ENCODE assay signal across 16 mouse cellular contexts in the genomic region with DNA sequence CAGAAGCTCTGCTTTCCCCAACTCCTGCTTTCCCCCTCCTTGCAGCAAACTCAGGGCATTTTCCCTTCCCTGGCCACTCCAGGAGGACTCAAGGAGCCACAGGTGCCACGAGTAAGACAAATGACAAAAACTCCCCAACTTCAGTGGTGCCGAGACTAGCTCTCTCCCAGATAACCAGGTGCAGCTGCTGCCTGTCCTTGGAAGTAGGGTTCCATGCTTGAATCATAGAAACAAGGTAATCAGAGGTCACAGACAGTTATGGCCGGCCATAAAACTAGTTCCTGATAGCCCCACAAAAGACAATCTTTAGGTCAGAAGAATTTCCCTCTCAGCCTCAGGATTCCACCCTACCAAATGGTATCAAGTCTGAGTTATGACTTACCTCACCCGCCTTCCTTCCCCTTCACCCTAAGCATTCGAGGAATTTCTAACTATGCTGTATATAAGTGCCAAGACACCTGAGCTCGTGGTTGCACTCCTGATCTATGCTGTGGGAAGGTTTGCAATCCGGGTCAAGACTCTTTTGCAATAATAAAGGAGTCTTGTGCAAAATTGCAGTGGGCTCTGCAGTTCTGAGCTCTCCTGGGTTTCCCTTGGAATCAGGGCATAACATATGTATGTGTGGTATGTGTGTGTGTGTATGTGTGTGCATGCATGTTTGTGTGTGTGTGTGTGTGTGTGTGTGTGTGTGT.
DNase-seq lines count a peak whose midpoint lies in the region; ATAC-seq and TF ChIP-seq lines count a peak whose summit lies in the region.
"Had no signal": no experiment of that assay in that cellular context is flagged by ENCODE, and none has a peak within 500 bp of the region (broad histone marks: within the 10 kb centered on the region; RNA-seq: fewer than 3 reads in every experiment).

No protein-coding gene starts in this region.

- peak; percentile 33 for DNase-seq in lung, embryonic 14.5 days
- DNase-seq in lung, postnatal 14 days, result no peak
- DNase-seq in stomach, postnatal 0 days (ENCODE audit: low spot score), result no peak
- DNase-seq in cerebellum, adult 18-20 months, result no peak
- DNase-seq: adrenal gland, adult 8-10 months; adrenal gland, postnatal 36 days; cerebellum, adult 8-10 months; cerebellum, postnatal 25 days; gastrocnemius, postnatal 10 days had no signal

- H3K4me2 ChIP-seq in lung, embryonic 14.5 days, result no peak overlapping the region
- no peak overlapping the region for H3K4me2 ChIP-seq in stomach, embryonic 14.5 days (replicated peaks; ENCODE audit: low read depth, low read length)
- H3K4me2 ChIP-seq in stomach, postnatal 0 days (replicated peaks; ENCODE audit: low read depth), result no peak overlapping the region
- H3K4me2 ChIP-seq in intestine, postnatal 0 days (replicated peaks; ENCODE audit: low read depth), result peak overlapping the region; percentile 24; the same call in 1 of the 2 replicates
- no peak overlapping the region for H3K4me2 ChIP-seq in forebrain, embryonic 13.5 days
- H3K4me2 ChIP-seq: embryonic facial prominence, embryonic 12.5 days; hindbrain, embryonic 14.5 days had no signal

- TF ChIP-seq EP300 in stomach, postnatal 0 days (optimal IDR thresholded peaks at IDR 0.05), result no peak

- no peaks in the 10 kb centered on the region for H3K27me3 ChIP-seq in lung, embryonic 14.5 days (ENCODE audit: insufficient read depth, low read length)
- no peaks in the 10 kb centered on the region for H3K27me3 ChIP-seq in stomach, embryonic 14.5 days (ENCODE audit: control insufficient read depth, insufficient read depth, low read length)
- no peaks in the 10 kb centered on the region for H3K27me3 ChIP-seq in stomach, postnatal 0 days (ENCODE audit: control insufficient read depth, insufficient read depth, low read length)
- no peaks in the 10 kb centered on the region for H3K27me3 ChIP-seq in intestine, postnatal 0 days (replicated peaks; ENCODE audit: control insufficient read depth, insufficient read depth, low read length)
- H3K27me3 ChIP-seq in forebrain, embryonic 13.5 days, result 0 out of 2 replicates have a peak, but pooled peaks cover 6% of the 10 kb centered on the region
- H3K27me3 ChIP-seq: embryonic facial prominence, embryonic 12.5 days had no signal

- TF ChIP-seq CTCF in lung, embryonic 14.5 days (IDR thresholded peaks at IDR 0.05; ENCODE audit: low read depth), result no peak
- TF ChIP-seq CTCF in stomach, postnatal 0 days (IDR thresholded peaks at IDR 0.05; ENCODE audit: low read depth), result no peak
- TF ChIP-seq CTCF in intestine, postnatal 0 days (IDR thresholded peaks at IDR 0.05; ENCODE audit: low read depth), result no peak

- H3K9me3 ChIP-seq in lung, embryonic 14.5 days (ENCODE audit: low read depth, low read length), result no peaks in the 10 kb centered on the region
- H3K9me3 ChIP-seq in stomach, embryonic 14.5 days (ENCODE audit: control insufficient read depth, low read depth, low read length), result no peaks in the 10 kb centered on the region
- H3K9me3 ChIP-seq in stomach, postnatal 0 days (ENCODE audit: control insufficient read depth, low read length), result no peaks in the 10 kb centered on the region
- no peaks in the 10 kb centered on the region for H3K9me3 ChIP-seq in intestine, postnatal 0 days (ENCODE audit: control insufficient read depth)
- no peaks in the 10 kb centered on the region for H3K9me3 ChIP-seq in forebrain, embryonic 13.5 days (replicated peaks)
- H3K9me3 ChIP-seq: embryonic facial prominence, embryonic 12.5 days; hindbrain, embryonic 10.5 days had no signal

- no peak for ATAC-seq in lung, embryonic 14.5 days (ENCODE audit: insufficient read depth)
- ATAC-seq in stomach, embryonic 14.5 days (ENCODE audit: insufficient number of reproducible peaks, insufficient read depth, low FRiP score, low read depth), result no peak
- no peak for ATAC-seq in stomach, postnatal 0 days (ENCODE audit: low FRiP score, low TSS enrichment)
- peak; percentile 55 for ATAC-seq in intestine, postnatal 0 days
- ATAC-seq in forebrain, embryonic 13.5 days, result no peak
- ATAC-seq: forebrain, embryonic 16.5 days had no signal

- H3K9ac ChIP-seq in lung, embryonic 14.5 days, result no peak overlapping the region
- no peak overlapping the region for H3K9ac ChIP-seq in stomach, embryonic 14.5 days (replicated peaks; ENCODE audit: low read depth, low read length)
- H3K9ac ChIP-seq in stomach, postnatal 0 days (ENCODE audit: low read length), result no peak overlapping the region
- no peak overlapping the region for H3K9ac ChIP-seq in intestine, postnatal 0 days (ENCODE audit: low read depth, low read length)
- no peak overlapping the region for H3K9ac ChIP-seq in forebrain, embryonic 13.5 days
- H3K9ac ChIP-seq: embryonic facial prominence, embryonic 12.5 days; hindbrain, embryonic 14.5 days had no signal

- peak overlapping the region; percentile 72 for H3K27ac ChIP-seq in lung, embryonic 14.5 days (ENCODE audit: low read depth)
- peak overlapping the region; percentile 30; the same call in 1 of the 2 replicates for H3K27ac ChIP-seq in stomach, embryonic 14.5 days (ENCODE audit: low read length)
- no peak overlapping the region for H3K27ac ChIP-seq in stomach, postnatal 0 days (replicated peaks)
- no peak overlapping the region for H3K27ac ChIP-seq in intestine, postnatal 0 days (ENCODE audit: low read depth, low read length)
- no peak overlapping the region for H3K27ac ChIP-seq in forebrain, embryonic 13.5 days
- H3K27ac ChIP-seq: embryonic facial prominence, embryonic 12.5 days; hindbrain, embryonic 10.5 days; hindbrain, embryonic 14.5 days had no signal

- 0 out of 2 replicates have a peak, but pooled peaks cover 1% of the 10 kb centered on the region for H3K4me1 ChIP-seq in lung, embryonic 14.5 days (ENCODE audit: insufficient read depth)
- peaks cover 15% of the 10 kb centered on the region; the same call in 1 of the 2 replicates for H3K4me1 ChIP-seq in stomach, embryonic 14.5 days (ENCODE audit: control insufficient read depth, insufficient read depth, low read length)
- no peaks in the 10 kb centered on the region; the same call in none of the 2 replicates for H3K4me1 ChIP-seq in stomach, postnatal 0 days (replicated peaks; ENCODE audit: control insufficient read depth, insufficient read depth)
- peaks cover 14% of the 10 kb centered on the region; the same call in 1 of the 2 replicates for H3K4me1 ChIP-seq in intestine, postnatal 0 days (replicated peaks; ENCODE audit: control insufficient read depth, insufficient read depth, low read length)
- peaks cover 8% of the 10 kb centered on the region; the same call in 1 of the 2 replicates for H3K4me1 ChIP-seq in forebrain, embryonic 13.5 days
- H3K4me1 ChIP-seq: hindbrain, embryonic 10.5 days had no signal

- H3K36me3 ChIP-seq in lung, embryonic 14.5 days (ENCODE audit: insufficient read depth), result no peaks in the 10 kb centered on the region
- no peaks in the 10 kb centered on the region for H3K36me3 ChIP-seq in stomach, embryonic 14.5 days (ENCODE audit: control insufficient read depth, insufficient read depth, low read length)
- H3K36me3 ChIP-seq in stomach, postnatal 0 days (ENCODE audit: control insufficient read depth, insufficient read depth, low read length), result no peaks in the 10 kb centered on the region
- H3K36me3 ChIP-seq in intestine, postnatal 0 days (ENCODE audit: control insufficient read depth, insufficient read depth), result no peaks in the 10 kb centered on the region
- no peaks in the 10 kb centered on the region for H3K36me3 ChIP-seq in forebrain, embryonic 13.5 days (ENCODE audit: poor library complexity, severe bottlenecking)
- H3K36me3 ChIP-seq: embryonic facial prominence, embryonic 12.5 days; hindbrain, embryonic 10.5 days had no signal

- no peak overlapping the region for H3K4me3 ChIP-seq in lung, embryonic 14.5 days (ENCODE audit: low read depth, low read length)
- no peak overlapping the region for H3K4me3 ChIP-seq in stomach, embryonic 14.5 days (ENCODE audit: low read depth, low read length)
- H3K4me3 ChIP-seq in stomach, postnatal 0 days (ENCODE audit: low read depth, low read length), result no peak overlapping the region
- H3K4me3 ChIP-seq in intestine, postnatal 0 days (ENCODE audit: low read depth, low read length), result no peak overlapping the region
- no peak overlapping the region for H3K4me3 ChIP-seq in forebrain, embryonic 13.5 days
- H3K4me3 ChIP-seq: embryonic facial prominence, embryonic 12.5 days; hindbrain, embryonic 10.5 days had no signal

- 47% methylated on average over 7 of the region's 7 CpGs for WGBS in lung, embryonic 14.5 days
- 49% methylated on average over 7 of the region's 7 CpGs for WGBS in stomach, embryonic 14.5 days
- WGBS in stomach, postnatal 0 days, result 52% methylated on average over 7 of the region's 7 CpGs
- WGBS in intestine, postnatal 0 days, result 26% methylated on average over 7 of the region's 7 CpGs
- 84% methylated on average over 7 of the region's 7 CpGs for WGBS in forebrain, embryonic 13.5 days

Comparison
In these comparisons a context has a peak if more than half of its experiments do, and no peak if none do; other contexts are left out.
1. H3K27ac ChIP-seq: peak in lung, embryonic 14.5 days (single experiment) and stomach, embryonic 14.5 days (single experiment); none in stomach, postnatal 0 days (single experiment), intestine, postnatal 0 days (single experiment) and forebrain, embryonic 13.5 days (single experiment).